Mouse (Mus musculus): ENCODE results near the gene Srgap1. TPM values are rescaled to one million over a fixed set of nuclear protein-coding genes. Genes with fewer than 3 reads are reported as not detected.

The Srgap1 gene
- polyA plus RNA-seq, 1 experiment from 2014 or later: 11.6 TPM

- H3K36me3 ChIP-seq (ENCODE audit: control insufficient read depth, insufficient read depth, low read length): no peaks in the 10 kb centered on the region
- no peaks in the 10 kb centered on the region for H3K27me3 ChIP-seq (ENCODE audit: control insufficient read depth, insufficient read depth, low read length)
- DNase-seq (ENCODE audit: low spot score, missing footprints): no peak
- H3K4me1 ChIP-seq (ENCODE audit: control insufficient read depth, insufficient read depth, low read length): peaks cover 27% of the 10 kb centered on the region
- no peak overlapping the region for H3K4me3 ChIP-seq (ENCODE audit: low read depth, low read length)
- H3K4me2 ChIP-seq: no peak overlapping the region
- 69% methylated on average over 8 of the region's 8 CpGs for WGBS
- H3K27ac ChIP-seq (ENCODE audit: low read depth, low read length): no peak overlapping the region
- no peak overlapping the region for H3K9ac ChIP-seq (ENCODE audit: low read length)
- ATAC-seq (ENCODE audit: low FRiP score): no peak
- H3K9me3 ChIP-seq (ENCODE audit: control insufficient read depth, low read length): no peaks in the 10 kb centered on the region
Measured at GRCm38 (mm10) chr10:121992609-121993008, 54.5 kb downstream of the Srgap1 start.

GRCm38 (mm10) chr10:121986997-121987396 lies 60.1 kb downstream of the Srgap1 start:
- Histone ChIP-seq H3K27me3 (ENCODE audit: control insufficient read depth, insufficient read depth, low read length) (no peaks in the 10 kb centered on the region), H3K9me3 (ENCODE audit: control insufficient read depth, low read length) (no peaks in the 10 kb centered on the region), H3K36me3 (ENCODE audit: control insufficient read depth, insufficient read depth, low read length) (no peaks in the 10 kb centered on the region), H3K27ac (ENCODE audit: low read depth, low read length) (no peak overlapping the region), H3K4me1 (ENCODE audit: control insufficient read depth, insufficient read depth, low read length) (no peaks in the 10 kb centered on the region), H3K4me3 (ENCODE audit: low read depth, low read length) (no peak overlapping the region), H3K9ac (ENCODE audit: low read length) (no peak overlapping the region), H3K4me2 (no peak overlapping the region)
- no peak for ATAC-seq (ENCODE audit: low FRiP score)
- DNase-seq (ENCODE audit: low spot score, missing footprints): no peak
- WGBS: 45% methylated on average over 4 of the region's 4 CpGs

- H3K9me3 ChIP-seq (ENCODE audit: control insufficient read depth, low read length): no peaks in the 10 kb centered on the region
Measured at GRCm38 (mm10) chr10:121984887-121985286, 62.2 kb downstream of the Srgap1 start.

GRCm38 (mm10) chr10:121983993-121984610 lies 63.0 kb downstream of the Srgap1 start:
- H3K36me3 ChIP-seq (ENCODE audit: control insufficient read depth, insufficient read depth, low read length): no peaks in the 10 kb centered on the region
- no peaks in the 10 kb centered on the region for H3K27me3 ChIP-seq (ENCODE audit: control insufficient read depth, insufficient read depth, low read length)
- no peaks in the 10 kb centered on the region for H3K4me1 ChIP-seq (ENCODE audit: control insufficient read depth, insufficient read depth, low read length)
- no peak for DNase-seq (ENCODE audit: low spot score, missing footprints)
- WGBS: 89% methylated on average over 10 of the region's 10 CpGs
- no peak overlapping the region for H3K4me3 ChIP-seq (ENCODE audit: low read depth, low read length)
- no peak overlapping the region for H3K4me2 ChIP-seq
- ATAC-seq (ENCODE audit: low FRiP score): no peak
- no peak overlapping the region for H3K27ac ChIP-seq (ENCODE audit: low read depth, low read length)
- H3K9me3 ChIP-seq (ENCODE audit: control insufficient read depth, low read length): no peaks in the 10 kb centered on the region
- no peak overlapping the region for H3K9ac ChIP-seq (ENCODE audit: low read length)

More at GRCm38 (mm10) chr10:121984887-121985286, 62.2 kb downstream of the Srgap1 start:
- Histone ChIP-seq H3K4me1 (ENCODE audit: control insufficient read depth, insufficient read depth, low read length) (no peaks in the 10 kb centered on the region), H3K9ac (ENCODE audit: low read length) (no peak overlapping the region), H3K27me3 (ENCODE audit: control insufficient read depth, insufficient read depth, low read length) (no peaks in the 10 kb centered on the region), H3K4me3 (ENCODE audit: low read depth, low read length) (no peak overlapping the region), H3K36me3 (ENCODE audit: control insufficient read depth, insufficient read depth, low read length) (no peaks in the 10 kb centered on the region), H3K4me2 (no peak overlapping the region), H3K27ac (ENCODE audit: low read depth, low read length) (no peak overlapping the region)
- DNase-seq (ENCODE audit: low spot score, missing footprints): no peak
- WGBS: 93% methylated on average over 10 of the region's 10 CpGs
- no peak for ATAC-seq (ENCODE audit: low FRiP score)

GRCm38 (mm10) chr10:121975330-121975729 lies 71.8 kb downstream of the Srgap1 start:
- Histone ChIP-seq H3K4me1 (ENCODE audit: control insufficient read depth, insufficient read depth, low read length) (no peaks in the 10 kb centered on the region), H3K4me3 (ENCODE audit: low read depth, low read length) (no peak overlapping the region), H3K27me3 (ENCODE audit: control insufficient read depth, insufficient read depth, low read length) (no peaks in the 10 kb centered on the region), H3K9ac (ENCODE audit: low read length) (no peak overlapping the region), H3K36me3 (ENCODE audit: control insufficient read depth, insufficient read depth, low read length) (no peaks in the 10 kb centered on the region), H3K4me2 (no peak overlapping the region), H3K27ac (ENCODE audit: low read depth, low read length) (no peak overlapping the region), H3K9me3 (ENCODE audit: control insufficient read depth, low read length) (no peaks in the 10 kb centered on the region)
- WGBS: 88% methylated on average over 6 of the region's 6 CpGs
- no peak for ATAC-seq (ENCODE audit: low FRiP score)
- DNase-seq (ENCODE audit: low spot score, missing footprints): no peak

GRCm38 (mm10) chr10:121974591-121974990 lies 72.5 kb downstream of the Srgap1 start:
- Histone ChIP-seq H3K27me3 (ENCODE audit: control insufficient read depth, insufficient read depth, low read length) (no peaks in the 10 kb centered on the region), H3K4me3 (ENCODE audit: low read depth, low read length) (no peak overlapping the region), H3K9me3 (ENCODE audit: control insufficient read depth, low read length) (no peaks in the 10 kb centered on the region), H3K9ac (ENCODE audit: low read length) (no peak overlapping the region), H3K4me1 (ENCODE audit: control insufficient read depth, insufficient read depth, low read length) (no peaks in the 10 kb centered on the region), H3K36me3 (ENCODE audit: control insufficient read depth, insufficient read depth, low read length) (no peaks in the 10 kb centered on the region), H3K4me2 (no peak overlapping the region), H3K27ac (ENCODE audit: low read depth, low read length) (no peak overlapping the region)
- ATAC-seq (ENCODE audit: low FRiP score) (no peak), DNase-seq (ENCODE audit: low spot score, missing footprints) (no peak)
- WGBS: 82% methylated on average over 4 of the region's 4 CpGs

- Histone ChIP-seq H3K27me3 (ENCODE audit: control insufficient read depth, insufficient read depth, low read length) (no peaks in the 10 kb centered on the region), H3K4me1 (ENCODE audit: control insufficient read depth, insufficient read depth, low read length) (no peaks in the 10 kb centered on the region), H3K9ac (ENCODE audit: low read length) (no peak overlapping the region), H3K36me3 (ENCODE audit: control insufficient read depth, insufficient read depth, low read length) (no peaks in the 10 kb centered on the region), H3K27ac (ENCODE audit: low read depth, low read length) (no peak overlapping the region), H3K4me3 (ENCODE audit: low read depth, low read length) (no peak overlapping the region), H3K4me2 (no peak overlapping the region), H3K9me3 (ENCODE audit: control insufficient read depth, low read length) (no peaks in the 10 kb centered on the region)
- no peak for DNase-seq (ENCODE audit: low spot score, missing footprints)
- WGBS: 91% methylated on average over 7 of the region's 7 CpGs
- ATAC-seq (ENCODE audit: low FRiP score): no peak
Measured at GRCm38 (mm10) chr10:121973281-121973680, 73.8 kb downstream of the Srgap1 start.

- Histone ChIP-seq H3K4me1 (ENCODE audit: control insufficient read depth, insufficient read depth, low read length) (no peaks in the 10 kb centered on the region), H3K4me3 (ENCODE audit: low read depth, low read length) (no peak overlapping the region), H3K4me2 (no peak overlapping the region), H3K9ac (ENCODE audit: low read length) (no peak overlapping the region), H3K27ac (ENCODE audit: low read depth, low read length) (no peak overlapping the region), H3K27me3 (ENCODE audit: control insufficient read depth, insufficient read depth, low read length) (no peaks in the 10 kb centered on the region), H3K36me3 (ENCODE audit: control insufficient read depth, insufficient read depth, low read length) (no peaks in the 10 kb centered on the region), H3K9me3 (ENCODE audit: control insufficient read depth, low read length) (no peaks in the 10 kb centered on the region)
- WGBS: 87% methylated on average over 10 of the region's 10 CpGs
- DNase-seq (ENCODE audit: low spot score, missing footprints) (no peak), ATAC-seq (ENCODE audit: low FRiP score) (no peak)
Measured at GRCm38 (mm10) chr10:121972249-121972892, 74.7 kb downstream of the Srgap1 start.

- Histone ChIP-seq H3K9ac (ENCODE audit: low read length) (no peak overlapping the region), H3K4me3 (ENCODE audit: low read depth, low read length) (no peak overlapping the region), H3K36me3 (ENCODE audit: control insufficient read depth, insufficient read depth, low read length) (no peaks in the 10 kb centered on the region), H3K27me3 (ENCODE audit: control insufficient read depth, insufficient read depth, low read length) (no peaks in the 10 kb centered on the region), H3K27ac (ENCODE audit: low read depth, low read length) (no peak overlapping the region), H3K4me2 (no peak overlapping the region), H3K4me1 (ENCODE audit: control insufficient read depth, insufficient read depth, low read length) (no peaks in the 10 kb centered on the region), H3K9me3 (ENCODE audit: control insufficient read depth, low read length) (no peaks in the 10 kb centered on the region)
- ATAC-seq (ENCODE audit: low FRiP score): no peak
- no peak for DNase-seq (ENCODE audit: low spot score, missing footprints)
- WGBS: 71% methylated on average over 8 of the region's 8 CpGs
Measured at GRCm38 (mm10) chr10:121971658-121972057, 75.5 kb downstream of the Srgap1 start.
